ENCODE assay signal across 9 mouse cellular contexts in the genomic region with DNA sequence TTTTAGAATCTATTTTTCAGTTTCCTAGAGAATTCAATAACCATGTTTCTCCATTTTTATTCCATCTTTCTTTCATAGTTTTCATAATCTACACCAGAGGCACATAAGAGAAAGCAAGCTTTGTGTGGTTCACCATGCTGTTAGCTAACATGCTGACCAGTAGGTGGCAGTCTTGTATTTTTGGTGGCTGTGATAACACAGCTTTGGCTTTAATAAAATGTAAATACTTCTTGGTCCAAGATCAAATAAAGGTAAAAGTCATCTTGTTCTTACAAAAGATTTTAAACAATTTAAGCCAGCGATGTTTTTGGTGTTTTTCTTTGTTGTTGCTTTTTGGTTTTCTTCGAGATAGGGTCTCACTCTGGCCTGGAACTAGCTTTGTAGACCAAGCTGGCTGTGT. TPM values are rescaled to one million over a fixed set of nuclear protein-coding genes. Genes with fewer than 3 reads are reported as not detected.
DNase-seq lines count a peak whose midpoint lies in the region; ATAC-seq and TF ChIP-seq lines count a peak whose summit lies in the region.
"Had no signal": no experiment of that assay in that cellular context is flagged by ENCODE, and none has a peak within 500 bp of the region (broad histone marks: within the 10 kb centered on the region; RNA-seq: fewer than 3 reads in every experiment).

No protein-coding gene starts in this region.

- WGBS in kidney, embryonic 16.5 days: 52% methylated on average over 2 of the region's 2 CpGs
- 48% methylated on average over 2 of the region's 2 CpGs for WGBS in midbrain, embryonic 15.5 days

- in situ Hi-C loops in ES-E14 (cut with MboI; ENCODE audit: low sequenced_read_pairs in 2 of 2, unreplicated experiment in 2 of 2): loop anchor here in 1 of 2 experiments (25.0 kb wide), 1 partner anchor 520 kb away; no protein-coding TSS in a partner anchor

- H3K36me3 ChIP-seq in kidney, embryonic 16.5 days (ENCODE audit: insufficient read depth, low read length): no peaks in the 10 kb centered on the region
- no peaks in the 10 kb centered on the region for H3K36me3 ChIP-seq in ES-E14 (ENCODE audit: control insufficient read depth, insufficient read depth, low read length, poor library complexity, severe bottlenecking)
- H3K36me3 ChIP-seq in midbrain, embryonic 15.5 days (replicated peaks): no peaks in the 10 kb centered on the region
- H3K36me3 ChIP-seq: midbrain, embryonic 12.5 days had no signal

- H3K4me1 ChIP-seq in kidney, embryonic 16.5 days (ENCODE audit: insufficient read depth, low read length): no peaks in the 10 kb centered on the region
- no peaks in the 10 kb centered on the region for H3K4me1 ChIP-seq in ES-E14 (ENCODE audit: control insufficient read depth in 2 of 2, insufficient read depth in 2 of 2, low read length in 2 of 2, poor library complexity in 1 of 2)
- H3K4me1 ChIP-seq in midbrain, embryonic 15.5 days: no peaks in the 10 kb centered on the region
- H3K4me1 ChIP-seq: midbrain, embryonic 12.5 days had no signal

- no peak for ATAC-seq in kidney, embryonic 16.5 days (ENCODE audit: low FRiP score, low TSS enrichment)
- ATAC-seq in frontal cortex, adult (ENCODE audit: low TSS enrichment): peak; percentile 95
- ATAC-seq in midbrain, embryonic 15.5 days (replicated peaks): peak; percentile 78; the same call in 1 of the 2 replicates

- no peaks in the 10 kb centered on the region for H3K9me3 ChIP-seq in kidney, embryonic 16.5 days (ENCODE audit: low read length)
- H3K9me3 ChIP-seq in ES-E14 (ENCODE audit: control insufficient read depth, insufficient read depth, low read depth, low read length): no peaks in the 10 kb centered on the region
- no peaks in the 10 kb centered on the region for H3K9me3 ChIP-seq in midbrain, embryonic 15.5 days
- H3K9me3 ChIP-seq: midbrain, embryonic 12.5 days had no signal

- peak; percentile 3 for DNase-seq in kidney, adult 11 months
- peak; percentile 26 for DNase-seq in ES-E14 (ENCODE audit: low read depth, low spot score)
- peak; percentile 53 for DNase-seq in c-Kit-positive CD71-positive TER-119-negative erythroid progenitor cells, embryonic 14.5 days (ENCODE audit: low read depth)
- peak; percentile 23 for DNase-seq in layer of hippocampus, adult 9-11 months
- DNase-seq in thymus, postnatal 25 days: peak; percentile 41

- no peak overlapping the region for H3K9ac ChIP-seq in kidney, embryonic 16.5 days (replicated peaks; ENCODE audit: low read length)
- H3K9ac ChIP-seq in ES-E14 (ENCODE audit: insufficient read depth, low read depth, low read length, poor library complexity, severe bottlenecking): no peak overlapping the region
- no peak overlapping the region for H3K9ac ChIP-seq in midbrain, embryonic 15.5 days
- H3K9ac ChIP-seq: midbrain, embryonic 12.5 days had no signal

- no peaks in the 10 kb centered on the region for H3K27me3 ChIP-seq in kidney, embryonic 16.5 days (ENCODE audit: insufficient read depth, low read length)
- H3K27me3 ChIP-seq in midbrain, embryonic 15.5 days (replicated peaks): no peaks in the 10 kb centered on the region
- H3K27me3 ChIP-seq: midbrain, embryonic 12.5 days had no signal

- no peak overlapping the region for H3K4me2 ChIP-seq in kidney, embryonic 16.5 days (replicated peaks; ENCODE audit: low read depth, low read length)
- no peak overlapping the region for H3K4me2 ChIP-seq in midbrain, embryonic 15.5 days
- H3K4me2 ChIP-seq: midbrain, embryonic 12.5 days had no signal

- no peak overlapping the region for H3K27ac ChIP-seq in kidney, embryonic 16.5 days (ENCODE audit: low read length)
- H3K27ac ChIP-seq in ES-E14 (ENCODE audit: insufficient read depth, low read depth, low read length, poor library complexity, severe bottlenecking): no peak overlapping the region
- no peak overlapping the region for H3K27ac ChIP-seq in midbrain, embryonic 15.5 days
- H3K27ac ChIP-seq: midbrain, embryonic 12.5 days had no signal

- H3K4me3 ChIP-seq in kidney, embryonic 16.5 days (ENCODE audit: low read length): no peak overlapping the region
- H3K4me3 ChIP-seq in ES-E14 (ENCODE audit: insufficient read depth in 1 of 2, low read depth in 1 of 2, low read length in 2 of 2, poor library complexity in 1 of 2, severe bottlenecking in 1 of 2): no peak overlapping the region
- no peak overlapping the region for H3K4me3 ChIP-seq in midbrain, embryonic 15.5 days
- H3K4me3 ChIP-seq: midbrain, embryonic 12.5 days had no signal

TF ChIP-seq in ES-E14, 5 proteins besides CTCF, POLR2A, EP300 and RAD21:
- no peak for TF ChIP-seq CHD2 (IDR thresholded peaks at IDR 0.05; ENCODE audit: low read depth, low read length)
- TF ChIP-seq ZNF384 (IDR thresholded peaks at IDR 0.05; ENCODE audit: low read depth, low read length): no peak
- peak; percentile 47; the same call in 1 of the 2 replicates for TF ChIP-seq ZC3H11A (IDR thresholded peaks at IDR 0.05; ENCODE audit: borderline replicate concordance, low read depth, low read length)

RNA-seq across cellular contexts. Expression of gene Slc17a2, which starts 14.3 kb away (rescaled TPM):
- polyA plus RNA-seq in kidney, embryonic 16.5 days (2015; fragmentation: Nextera tagmentation; extraction: Ambion mirVana): 0.39 TPM in 1 of 2 replicates, not detected in the other
- not detected in 2 replicates for total RNA-seq in ES-E14 (2012; rRNA removed)
- polyA plus RNA-seq in midbrain, embryonic 15.5 days (2015; fragmentation: Nextera tagmentation; extraction: Ambion mirVana): not detected in 2 replicates
- polyA plus RNA-seq: midbrain, embryonic 12.5 days had no signal

RNA-seq across cellular contexts. Expression of gene Trim38, which starts 22.8 kb away (rescaled TPM):
- polyA plus RNA-seq in kidney, embryonic 16.5 days (2015; fragmentation: Nextera tagmentation; extraction: Ambion mirVana): not detected in 2 replicates
- total RNA-seq in ES-E14 (2012; rRNA removed): 0.21 and 0.40 TPM in 2 replicates
- not detected in 2 replicates for polyA plus RNA-seq in midbrain, embryonic 15.5 days (2015; fragmentation: Nextera tagmentation; extraction: Ambion mirVana)
- polyA plus RNA-seq: midbrain, embryonic 12.5 days had no signal

RNA-seq across cellular contexts. Expression of gene Hist1h1a, which starts 29.1 kb away (rescaled TPM):
- 0.91 and 1.7 TPM in 2 replicates for polyA plus RNA-seq in kidney, embryonic 16.5 days (2015; fragmentation: Nextera tagmentation; extraction: Ambion mirVana)
- total RNA-seq in ES-E14 (2012; rRNA removed): 1,149 and 1,468 TPM in 2 replicates
- polyA plus RNA-seq in midbrain, embryonic 15.5 days (2015; fragmentation: Nextera tagmentation; extraction: Ambion mirVana): 0.41 and 0.48 TPM in 2 replicates

RNA-seq across cellular contexts. Expression of gene Hist1h3a, which starts 30.3 kb away (rescaled TPM):
- polyA plus RNA-seq in kidney, embryonic 16.5 days (2015; fragmentation: Nextera tagmentation; extraction: Ambion mirVana): 6.1 and 7.8 TPM in 2 replicates
- 470 and 728 TPM in 2 replicates for total RNA-seq in ES-E14 (2012; rRNA removed)
- polyA plus RNA-seq in midbrain, embryonic 15.5 days (2015; fragmentation: Nextera tagmentation; extraction: Ambion mirVana): 0.77 and 0.98 TPM in 2 replicates

RNA-seq across cellular contexts. Expression of gene Hist1h4a, which starts 31.5 kb away (rescaled TPM):
- polyA plus RNA-seq in kidney, embryonic 16.5 days (2015; fragmentation: Nextera tagmentation; extraction: Ambion mirVana): 0.90 TPM in 1 of 2 replicates, not detected in the other
- 1,331 and 1,744 TPM in 2 replicates for total RNA-seq in ES-E14 (2012; rRNA removed)
- polyA plus RNA-seq in midbrain, embryonic 15.5 days (2015; fragmentation: Nextera tagmentation; extraction: Ambion mirVana): not detected in 2 replicates

Comparison
In these comparisons a context has a peak if more than half of its experiments do, and no peak if none do; other contexts are left out.
1. DNase-seq: peak in every context shown above with its lines; median percentile 53 in c-Kit-positive CD71-positive TER-119-negative erythroid progenitor cells, embryonic 14.5 days; 41 in thymus, postnatal 25 days; 26 in ES-E14; 23 in layer of hippocampus, adult 9-11 months; 3 in kidney, adult 11 months.